Mouse (Mus musculus) limb, embryonic 14.5 days (tissue): Measurements from ENCODE around the gene Gm49318. TPM values are rescaled to one million over a fixed set of nuclear protein-coding genes. Genes with fewer than 3 reads are reported as not detected.

Experiments
- ATAC-seq: fragments of 200-750 bp; cut with Nextera tagmentation; 2 replicates; pipeline ENCODE4 v1.8.0; 2017; ENCODE audit warnings: low read depth, moderate number of reproducible peaks, moderate TSS enrichment; ENCODE audit not compliant: low FRiP score
- DNase-seq: peaks from one replicate; pipeline ENCODE4 v3.0.0-alpha.2; 2015; ENCODE audit warnings: low spot score
- H3K27ac ChIP-seq: fragments of 300-500 bp; sonication (generic); replicated peaks from 2 replicates; pipeline ENCODE4 v1.5.1; 2014; ENCODE audit warnings: low read depth, mild to moderate bottlenecking, low read length, moderate library complexity, mixed read lengths
- H3K27me3 ChIP-seq: fragments of 300-500 bp; sonication (generic); 2 replicates; pipeline ENCODE4 v1.6.1; 2014; ENCODE audit warnings: low read length, mixed read lengths; ENCODE audit not compliant: control insufficient read depth, insufficient read depth
- H3K36me3 ChIP-seq: fragments of 300-500 bp; sonication (generic); 2 replicates; pipeline ENCODE4 v1.6.1; 2014; ENCODE audit warnings: mild to moderate bottlenecking, low read length, moderate library complexity, mixed read lengths; ENCODE audit not compliant: control insufficient read depth, insufficient read depth
- H3K4me1 ChIP-seq: fragments of 300-500 bp; sonication (generic); 2 replicates; pipeline ENCODE4 v1.6.1; 2014; ENCODE audit warnings: antibody characterized with exemption, low read length, mixed read lengths; ENCODE audit not compliant: control insufficient read depth, insufficient read depth
- H3K4me2 ChIP-seq: fragments of 300-500 bp; sonication (generic); replicated peaks from 2 replicates; pipeline ENCODE4 v1.6.1; 2014; ENCODE audit warnings: low read depth, mild to moderate bottlenecking, low read length, moderate library complexity; ENCODE audit not compliant: severe bottlenecking
- H3K4me3 ChIP-seq: fragments of 300-500 bp; sonication (generic); replicated peaks from 2 replicates; pipeline ENCODE4 v1.5.1; 2014; ENCODE audit warnings: low read length
- H3K9ac ChIP-seq: fragments of 300-500 bp; sonication (generic); 2 replicates; pipeline ENCODE4 v1.6.1; 2014; ENCODE audit warnings: mild to moderate bottlenecking, low read depth, low read length, moderate library complexity; ENCODE audit not compliant: severe bottlenecking
- H3K9me3 ChIP-seq: fragments of 300-500 bp; sonication (generic); 2 replicates; pipeline ENCODE4 v1.6.1; 2016; ENCODE audit warnings: low read length; ENCODE audit not compliant: control insufficient read depth
- POLR2A ChIP-seq: fragments of 200-500 bp; IDR thresholded peaks from 2 replicates; pipeline ENCODE4 v1.8.0; 2012; ENCODE audit warnings: inconsistent platforms, mild to moderate bottlenecking, moderate library complexity, borderline replicate concordance; ENCODE audit not compliant: insufficient read depth, insufficient read length; ENCODE audit errors: extremely low read depth
- WGBS: fragments of 180-500 bp; shearing (Covaris S2); extraction: QIAGEN DNeasy Blood & Tissue Kit; methylation state at CpG from one replicate; pipeline ENCODE4 v1.1.7; 2014; 5-methylcytosine and 5-hydroxymethylcytosine counted together
- polyA plus RNA-seq, 2 experiments: library from polyadenylated mRNA; depleted of rRNA in 1 of 2; stranded (reverse) in 1 of 2; unstranded in 1 of 2; fragments of >200 nt; fragmentation: Nextera tagmentation in 1 of 2; extraction: Ambion mirVana in 1 of 2; gene quantifications; 2 replicates each; pipeline versions ENCODE4 v1.2.1 to v1.2.3; 2012 to 2014

Gm49318 gene
- polyA plus RNA-seq, 2 experiments: not detected

GRCm38 (mm10) chr9:22069881-22070553 is 1.0 kb downstream of the Gm49318 start:
- no peak for TF ChIP-seq POLR2A
- Histone ChIP-seq H3K9me3 (no peaks in the 10 kb centered on the region), H3K9ac (0 out of 2 replicates have a peak overlapping the region, but pooled peaks have one; percentile 16), H3K4me3 (peak overlapping the region; percentile 85), H3K36me3 (peaks cover 34% of the 10 kb centered on the region), H3K4me2 (peak overlapping the region; percentile 61), H3K4me1 (peaks cover 6% of the 10 kb centered on the region; the same call in 1 of the 2 replicates), H3K27me3 (no peaks in the 10 kb centered on the region), H3K27ac (0 out of 2 replicates have a peak overlapping the region, but pooled peaks have one; percentile 98)
- ATAC-seq (no peak), DNase-seq (no peak)
- WGBS: 68% methylated on average over 4 of the region's 4 CpGs

- no peaks in the 10 kb centered on the region for H3K9me3 ChIP-seq
- no peak overlapping the region for H3K4me3 ChIP-seq
- no peak overlapping the region for H3K4me2 ChIP-seq
- H3K36me3 ChIP-seq: peaks cover 45% of the 10 kb centered on the region
- 75% methylated on average over 5 of the region's 5 CpGs for WGBS
- ATAC-seq (no peak), DNase-seq (no peak)
- no peaks in the 10 kb centered on the region for H3K27me3 ChIP-seq
- no peak for TF ChIP-seq POLR2A
- H3K27ac ChIP-seq: no peak overlapping the region
- H3K4me1 ChIP-seq: peaks cover 6% of the 10 kb centered on the region; the same call in 1 of the 2 replicates
- H3K9ac ChIP-seq: no peak overlapping the region
Observed at GRCm38 (mm10) chr9:22067195-22067594, 3.9 kb downstream of the Gm49318 start.

- Histone ChIP-seq H3K4me3 (no peak overlapping the region), H3K27me3 (no peaks in the 10 kb centered on the region), H3K9me3 (no peaks in the 10 kb centered on the region), H3K36me3 (peaks cover 50% of the 10 kb centered on the region), H3K4me1 (peaks cover 6% of the 10 kb centered on the region; the same call in 1 of the 2 replicates), H3K9ac (no peak overlapping the region), H3K27ac (no peak overlapping the region), H3K4me2 (no peak overlapping the region)
- TF ChIP-seq POLR2A: no peak
- no peak for ATAC-seq
- 66% methylated on average over 3 of the region's 3 CpGs for WGBS
- DNase-seq: no peak
Observed at GRCm38 (mm10) chr9:22066433-22066832, 4.6 kb downstream of the Gm49318 start.

- no peak for TF ChIP-seq POLR2A
- DNase-seq: no peak
- peaks cover 6% of the 10 kb centered on the region; the same call in 1 of the 2 replicates for H3K4me1 ChIP-seq
- no peak overlapping the region for H3K4me3 ChIP-seq
- 91% methylated on average over 11 of the region's 11 CpGs for WGBS
- no peak overlapping the region for H3K9ac ChIP-seq
- peaks cover 54% of the 10 kb centered on the region for H3K36me3 ChIP-seq
- no peak overlapping the region for H3K4me2 ChIP-seq
- ATAC-seq: no peak
- no peak overlapping the region for H3K27ac ChIP-seq
- no peaks in the 10 kb centered on the region for H3K27me3 ChIP-seq
- H3K9me3 ChIP-seq: no peaks in the 10 kb centered on the region
Observed at GRCm38 (mm10) chr9:22065642-22066041, 5.4 kb downstream of the Gm49318 start.

- ATAC-seq: no peak
- Histone ChIP-seq H3K9ac (no peak overlapping the region), H3K27me3 (no peaks in the 10 kb centered on the region), H3K4me3 (no peak overlapping the region), H3K36me3 (peaks cover 57% of the 10 kb centered on the region), H3K9me3 (no peaks in the 10 kb centered on the region), H3K27ac (no peak overlapping the region), H3K4me1 (no peaks in the 10 kb centered on the region), H3K4me2 (no peak overlapping the region)
- DNase-seq: no peak
- no peak for TF ChIP-seq POLR2A
- WGBS: 88% methylated on average over 3 of the region's 3 CpGs
Observed at GRCm38 (mm10) chr9:22064341-22064740, 6.7 kb downstream of the Gm49318 start.

- H3K4me2 ChIP-seq: no peak overlapping the region
- no peak overlapping the region for H3K4me3 ChIP-seq
- DNase-seq (no peak), ATAC-seq (no peak)
- TF ChIP-seq POLR2A: no peak
- no peak overlapping the region for H3K27ac ChIP-seq
- H3K36me3 ChIP-seq: peaks cover 66% of the 10 kb centered on the region
- H3K9ac ChIP-seq: no peak overlapping the region
- 81% methylated on average over 2 of the region's 2 CpGs for WGBS
- H3K4me1 ChIP-seq: no peaks in the 10 kb centered on the region
- no peaks in the 10 kb centered on the region for H3K27me3 ChIP-seq
- H3K9me3 ChIP-seq: no peaks in the 10 kb centered on the region
Observed at GRCm38 (mm10) chr9:22061339-22061738, 9.7 kb downstream of the Gm49318 start.
